Mouse (Mus musculus): Measurements from ENCODE around the gene Gm28576. TPM values are rescaled to one million over a fixed set of nuclear protein-coding genes. Genes with fewer than 3 reads are reported as not detected.
"Not testable (repeated sequence)": the region's sequence is repeated elsewhere in the genome, so short reads cannot be mapped to it uniquely, and the experiment has no call there.

The Gm28576 gene
- not detected in 2 replicates for polyA plus RNA-seq (2016; fragmentation: Nextera tagmentation; extraction: Ambion mirVana)

GRCm38 (mm10) chrY:7722641-7723040 is at the start of gene Gm28576:
Gene Gm28576 (plus strand): TSS chrY:7722941.
- not testable (repeated sequence) for DNase-seq (ENCODE audit: low spot score); H3K4me1 ChIP-seq; H3K9me3 ChIP-seq (replicated peaks); H3K4me3 ChIP-seq; H3K27me3 ChIP-seq (ENCODE audit: low read depth, poor library complexity, severe bottlenecking); H3K27ac ChIP-seq (replicated peaks); H3K36me3 ChIP-seq
- WGBS = no CpG with 5 or more reads among the region's 8 CpGs

Other genes starting within 250 kb of the Gm28576 start
- gene Gm20826, start 84.5 kb upstream of the Gm28576 start, polyA plus RNA-seq (2016; fragmentation: Nextera tagmentation; extraction: Ambion mirVana) = 0.04 TPM in 1 of 2 replicates, not detected in the other